Mouse (Mus musculus): Measurements from ENCODE around the gene Phka2.

Gene Phka2

GRCm38 (mm10) chrX:160502048-160503041 lies at the start of gene Phka2:
Gene Phka2, plus strand, starts transcription at chrX:160502166.
- DNase-seq (ENCODE audit: low spot score) = peak; percentile 51

- DNase-seq (ENCODE audit: low spot score) = peak; percentile 1
These were observed 46.3 kb upstream of the Phka2 start for GRCm38 (mm10) chrX:160455686-160456085.

- no peak for DNase-seq (ENCODE audit: low spot score)
These were observed 30.6 kb upstream of the Phka2 start for GRCm38 (mm10) chrX:160471257-160471786.

- DNase-seq (ENCODE audit: low spot score) = no peak
These were observed 12.2 kb upstream of the Phka2 start for GRCm38 (mm10) chrX:160489784-160490183.

GRCm38 (mm10) chrX:160494333-160494732 lies 7.6 kb upstream of the Phka2 start:
- DNase-seq (ENCODE audit: low spot score) = no peak

- no peak for DNase-seq (ENCODE audit: low spot score)
These were observed 7.0 kb upstream of the Phka2 start for GRCm38 (mm10) chrX:160494921-160495320.

GRCm38 (mm10) chrX:160496473-160496872 lies 5.5 kb upstream of the Phka2 start:
- no peak for DNase-seq (ENCODE audit: low spot score)

- no peak for DNase-seq (ENCODE audit: low spot score)
These were observed 871 bp upstream of the Phka2 start for GRCm38 (mm10) chrX:160501095-160501494.

GRCm38 (mm10) chrX:160501687-160502047 lies 299 bp upstream of the Phka2 start:
- no peak for DNase-seq (ENCODE audit: low spot score)

GRCm38 (mm10) chrX:160509046-160509445 lies 7.1 kb downstream of the Phka2 start:
- no peak for DNase-seq (ENCODE audit: low spot score)

GRCm38 (mm10) chrX:160510197-160510596 lies 8.2 kb downstream of the Phka2 start:
- DNase-seq (ENCODE audit: low spot score) = no peak

GRCm38 (mm10) chrX:160516027-160516426 lies 14.1 kb downstream of the Phka2 start:
- no peak for DNase-seq (ENCODE audit: low spot score)

- DNase-seq (ENCODE audit: low spot score) = no peak
These were observed 40.8 kb downstream of the Phka2 start for GRCm38 (mm10) chrX:160542772-160543171.

- DNase-seq (ENCODE audit: low spot score) = no peak
These were observed 46.9 kb downstream of the Phka2 start for GRCm38 (mm10) chrX:160548875-160549274.

- no peak for DNase-seq (ENCODE audit: low spot score)
These were observed 50.1 kb downstream of the Phka2 start for GRCm38 (mm10) chrX:160552066-160552465.

GRCm38 (mm10) chrX:160583589-160583988 lies 81.6 kb downstream of the Phka2 start:
- DNase-seq (ENCODE audit: low spot score) = no peak

- DNase-seq (ENCODE audit: low spot score) = no peak
These were observed 82.3 kb downstream of the Phka2 start for GRCm38 (mm10) chrX:160584148-160584838.

- no peak for DNase-seq (ENCODE audit: low spot score)
These were observed 83.1 kb downstream of the Phka2 start for GRCm38 (mm10) chrX:160585110-160585509.

GRCm38 (mm10) chrX:160588523-160588922 lies 86.6 kb downstream of the Phka2 start:
- no peak for DNase-seq (ENCODE audit: low spot score)

- no peak for DNase-seq (ENCODE audit: low spot score)
These were observed 88.2 kb downstream of the Phka2 start for GRCm38 (mm10) chrX:160590147-160590546.

GRCm38 (mm10) chrX:160592933-160593332 lies 91.0 kb downstream of the Phka2 start:
- DNase-seq (ENCODE audit: low spot score) = no peak

- no peak for DNase-seq (ENCODE audit: low spot score)
These were observed 96.1 kb downstream of the Phka2 start for GRCm38 (mm10) chrX:160598055-160598454.

All from ovary, postnatal 14 days (tissue).